Mouse (Mus musculus) megakaryocyte, embryonic 14.5 days (primary cell): ENCODE data around the gene Col6a5.

Source experiments
- FLI1 ChIP-seq: IDR thresholded peaks from 2 replicates; pipeline ENCODE4 v1.6.1; 2012; ENCODE audit warnings: low read length, inconsistent platforms, mixed read lengths
- GATA1 ChIP-seq: IDR thresholded peaks from 3 replicates; pipeline ENCODE4 v1.6.1; 2012; ENCODE audit warnings: mixed read lengths, low read length, inconsistent platforms, borderline replicate concordance

GRCm38 (mm10) chr9:105808920-105809505 lies 151.4 kb downstream of the Col6a5 start:
- TF ChIP-seq GATA1 (no peak), FLI1 (no peak)
